Mouse (Mus musculus) left cerebral cortex, postnatal 25 days (tissue): ENCODE data around the gene Slc16a9. TPM values are rescaled to one million over a fixed set of nuclear protein-coding genes. Genes with fewer than 3 reads are reported as not detected.
"Not testable (repeated sequence)": the region's sequence is repeated elsewhere in the genome, so short reads cannot be mapped to it uniquely, and the experiment has no call there.

ENCODE experiments used
- DNase-seq, 2 experiments: peaks; one replicate each; pipeline ENCODE4 v3.0.0; 2022; ENCODE audit warnings: low spot score in 2 of 2, mixed read lengths in 1 of 2
- intact Hi-C: fragments of 180-260 bp; cut with DNase I; formaldehyde crosslinking; loops from one replicate; pipeline ENCODE4 v1.15.1; 2025
- total RNA-seq, 2 experiments: library from RNA; stranded (reverse); gene quantifications; 2 replicates each; pipeline ENCODE4 v1.2.3; 2021

Gene Slc16a9
- 1 to 10 TPM; 1.6 to 2.5 TPM for total RNA-seq

GRCm38 (mm10) chr10:70244921-70245558 is at the start of gene Slc16a9:
Gene Slc16a9 (plus strand): TSS chr10:70245100.
- intact Hi-C loops: no loop called here

GRCm38 (mm10) chr10:70195279-70195678 is 49.6 kb upstream of the Slc16a9 start:
- DNase-seq: no peak
- intact Hi-C loops: loop anchor here (5.0 kb wide), 1 partner anchor 102 kb away; no protein-coding TSS in a partner anchor

More at GRCm38 (mm10) chr10:70244921-70245558, at the start of gene Slc16a9:
- DNase-seq: peak; percentile 15 to 30

DNA sequence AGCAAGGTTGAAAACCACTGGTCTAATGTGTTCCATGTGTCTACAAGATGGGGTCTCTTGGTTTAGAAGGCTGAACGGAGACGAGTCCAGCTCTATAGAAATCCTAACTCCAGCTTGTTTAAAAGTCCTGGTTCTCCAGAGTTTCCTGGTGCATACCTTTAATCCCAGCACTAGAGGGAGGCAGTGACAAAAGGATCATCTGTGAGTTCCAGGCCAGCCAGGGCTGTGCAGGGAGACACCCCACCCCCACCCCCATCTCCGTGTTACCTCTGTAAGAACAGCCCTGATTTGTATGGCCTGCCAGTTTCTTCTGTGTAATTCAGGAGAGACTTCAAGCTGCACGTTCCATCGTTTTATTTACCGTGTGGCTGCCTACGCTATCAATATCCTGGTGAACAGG is 49.1 kb upstream of the Slc16a9 start:
- intact Hi-C loops: loop anchor here (5.0 kb wide), 1 partner anchor 102 kb away; no protein-coding TSS in a partner anchor

GRCm38 (mm10) chr10:70196666-70197065 is 48.2 kb upstream of the Slc16a9 start:
- DNase-seq: no peak

More for the DNA sequence above, 49.1 kb upstream of the Slc16a9 start:
- DNase-seq: no peak

DNA sequence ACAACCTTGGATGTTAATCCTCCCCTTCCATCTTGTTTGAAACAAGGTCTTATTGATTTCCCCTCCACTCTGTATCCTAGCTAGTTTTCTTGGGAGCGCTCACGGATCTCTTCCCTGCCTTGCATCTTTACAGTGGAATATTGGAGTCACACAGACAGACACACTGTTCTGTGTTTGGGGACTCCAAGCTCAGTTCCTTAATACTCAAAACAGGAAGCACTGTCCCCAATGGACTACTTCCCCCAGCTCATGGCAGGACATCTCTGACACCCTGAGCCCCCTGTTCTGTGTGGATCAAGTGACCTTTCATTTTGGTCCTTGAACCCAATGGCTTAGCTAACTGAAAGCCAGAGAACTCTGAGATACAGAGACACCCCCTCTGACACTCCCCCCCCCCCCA is 47.3 kb upstream of the Slc16a9 start:
- intact Hi-C loops: loop anchor here (5.0 kb wide), 1 partner anchor 100 kb away; no protein-coding TSS in a partner anchor
- DNase-seq: no peak

More at GRCm38 (mm10) chr10:70196666-70197065, 48.2 kb upstream of the Slc16a9 start:
- intact Hi-C loops: loop anchor here (5.0 kb wide), 1 partner anchor 101 kb away; no protein-coding TSS in a partner anchor

GRCm38 (mm10) chr10:70198012-70198411 is 46.9 kb upstream of the Slc16a9 start:
- intact Hi-C loops: loop anchor here (5.0 kb wide), 1 partner anchor 99 kb away; no protein-coding TSS in a partner anchor
- no peak for DNase-seq

GRCm38 (mm10) chr10:70198951-70199463 is 45.9 kb upstream of the Slc16a9 start:
- no peak for DNase-seq
- intact Hi-C loops: loop anchor here (5.0 kb wide), 1 partner anchor 98 kb away; no protein-coding TSS in a partner anchor

GRCm38 (mm10) chr10:70199466-70200210 is 45.3 kb upstream of the Slc16a9 start:
- no peak for DNase-seq
- intact Hi-C loops: loop anchor here (5.0 kb wide), 1 partner anchor 98 kb away; no protein-coding TSS in a partner anchor

DNA sequence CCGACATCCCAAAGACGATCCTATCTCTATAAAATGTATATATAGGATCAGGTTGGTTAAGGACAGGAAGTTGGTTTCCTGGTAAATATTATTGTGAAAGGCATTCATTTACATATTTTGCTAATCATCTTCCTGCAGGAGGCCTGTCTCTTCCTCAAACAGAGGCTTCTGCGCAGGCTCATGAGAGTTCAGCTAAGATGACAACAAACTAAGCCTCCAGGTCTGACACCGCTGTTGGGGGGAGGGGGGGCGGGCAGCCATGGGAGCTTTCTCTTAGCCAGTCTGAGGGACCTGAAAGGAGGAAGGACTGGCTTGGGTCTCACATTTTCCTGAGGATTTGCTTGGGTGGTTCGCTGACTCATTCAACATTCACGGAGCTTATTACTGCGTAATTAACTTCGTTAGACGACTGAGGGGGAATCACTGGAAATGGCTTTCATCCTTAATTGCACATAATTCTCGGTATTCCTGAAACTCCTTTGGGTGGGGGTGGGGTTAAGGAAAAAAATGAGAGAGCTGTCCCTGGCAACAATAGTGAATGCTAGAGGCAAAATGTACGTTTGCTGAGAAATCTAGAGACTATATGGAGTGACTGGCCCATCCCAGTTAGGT is 43.9 kb upstream of the Slc16a9 start:
- DNase-seq: no peak
- intact Hi-C loops: no loop called here

GRCm38 (mm10) chr10:70204505-70205399 is 40.1 kb upstream of the Slc16a9 start, which contains the start of gene Mrln:
Gene Mrln (plus strand): TSS chr10:70204664.
- no peak for DNase-seq
- intact Hi-C loops: no loop called here

- intact Hi-C loops: no loop called here
- no peak for DNase-seq
Measured at GRCm38 (mm10) chr10:70211281-70211680, 33.6 kb upstream of the Slc16a9 start.

GRCm38 (mm10) chr10:70220971-70221370 is 23.9 kb upstream of the Slc16a9 start:
- no peak for DNase-seq
- intact Hi-C loops: no loop called here

DNA sequence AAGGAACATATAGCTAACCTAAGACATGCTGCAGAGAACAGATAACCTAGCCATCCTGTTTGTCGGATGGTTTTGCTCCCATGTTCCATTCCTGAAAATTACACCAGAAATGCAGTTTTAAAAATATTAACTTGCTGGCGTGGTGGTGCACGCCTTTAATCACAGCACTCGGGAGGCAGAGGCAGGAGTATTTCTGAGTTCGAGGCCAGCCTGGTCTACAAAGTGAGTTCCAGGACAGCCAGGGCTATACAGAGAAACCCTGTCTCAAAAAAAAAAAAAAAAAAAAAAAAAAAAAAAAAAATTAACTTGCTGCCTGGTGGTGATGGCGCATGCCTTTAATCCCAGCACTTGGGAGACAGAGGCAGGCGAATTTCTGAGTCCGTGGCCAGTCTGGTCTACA is 22.7 kb upstream of the Slc16a9 start:
- DNase-seq, intact Hi-C loops: not testable (repeated sequence)

- intact Hi-C loops: no loop called here
- no peak for DNase-seq
Measured at GRCm38 (mm10) chr10:70224571-70224970, 20.3 kb upstream of the Slc16a9 start.

DNA sequence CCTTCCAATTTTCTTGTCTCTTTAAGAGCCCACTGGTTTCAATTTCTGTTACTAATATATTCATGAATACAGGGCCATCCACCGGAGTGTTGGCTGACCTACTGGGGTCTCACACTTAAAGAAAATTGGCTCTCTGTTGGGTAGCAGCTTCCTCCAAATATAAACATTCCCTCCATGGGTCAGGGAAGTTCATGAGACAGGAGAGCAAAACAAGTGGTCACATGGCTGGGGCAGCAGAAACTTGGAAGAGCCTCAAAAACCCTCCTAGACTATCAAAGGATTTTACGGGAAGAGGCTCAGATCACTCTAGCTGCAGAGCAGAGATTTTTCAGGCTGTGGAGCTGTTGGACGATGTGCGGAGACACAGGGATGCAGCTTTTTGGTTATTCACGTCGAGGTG is 19.1 kb upstream of the Slc16a9 start:
- DNase-seq: no peak
- intact Hi-C loops: no loop called here

DNA sequence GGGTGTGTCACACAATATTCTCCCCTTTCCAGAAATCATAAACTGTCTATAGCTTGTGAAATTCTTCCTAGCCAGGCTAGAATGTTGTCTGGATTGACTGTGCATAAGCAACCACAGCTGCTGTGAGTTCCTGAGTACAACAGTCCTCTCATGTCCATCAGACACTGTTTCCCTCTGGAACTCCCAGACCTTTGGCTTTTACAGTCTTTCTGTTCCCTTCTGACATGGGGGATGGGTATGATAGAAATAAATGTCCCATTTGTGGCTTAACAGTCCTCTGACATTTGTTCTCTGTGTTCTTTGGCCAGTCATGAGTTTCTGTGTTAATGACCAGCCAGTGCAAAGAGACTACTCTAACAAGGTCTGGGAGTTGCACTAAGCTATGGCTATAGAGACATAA is 18.3 kb upstream of the Slc16a9 start:
- intact Hi-C loops: no loop called here
- no peak for DNase-seq

- intact Hi-C loops: no loop called here
- no peak for DNase-seq
Measured at GRCm38 (mm10) chr10:70230352-70230751, 14.5 kb upstream of the Slc16a9 start.

GRCm38 (mm10) chr10:70237936-70238335 is 7.0 kb upstream of the Slc16a9 start:
- no peak for DNase-seq
- intact Hi-C loops: no loop called here
